Mouse (Mus musculus) lung, embryonic 16.5 days (tissue): ENCODE measurements around the gene Rasl11b. TPM values are rescaled to one million over a fixed set of nuclear protein-coding genes. Genes with fewer than 3 reads are reported as not detected.

Experiments
- ATAC-seq: fragments of 200-750 bp; cut with Nextera tagmentation; 2 replicates; pipeline ENCODE4 v1.8.0; 2017; ENCODE audit warnings: low read depth, mild to moderate bottlenecking, moderate library complexity
- H3K27ac ChIP-seq: fragments of 300-500 bp; sonication (generic); 2 replicates; pipeline ENCODE4 v1.5.1; 2014; ENCODE audit warnings: mild to moderate bottlenecking, control low read depth, low read length
- H3K27me3 ChIP-seq: fragments of 300-500 bp; sonication (generic); 2 replicates; pipeline ENCODE4 v1.6.1; 2014; ENCODE audit warnings: low read depth, low read length, mixed read lengths; ENCODE audit not compliant: control insufficient read depth, insufficient read depth
- H3K36me3 ChIP-seq: fragments of 300-500 bp; sonication (generic); 2 replicates; pipeline ENCODE4 v1.6.1; 2014; ENCODE audit warnings: low read length; ENCODE audit not compliant: control insufficient read depth, insufficient read depth
- H3K4me1 ChIP-seq: fragments of 300-500 bp; sonication (generic); replicated peaks from 2 replicates; pipeline ENCODE4 v1.6.1; 2014; ENCODE audit warnings: low read length, mixed read lengths; ENCODE audit not compliant: control insufficient read depth, insufficient read depth
- H3K4me2 ChIP-seq: fragments of 300-500 bp; sonication (generic); 2 replicates; pipeline ENCODE4 v1.6.1; 2014; ENCODE audit warnings: low read depth, low read length, control low read depth
- H3K4me3 ChIP-seq: fragments of 300-500 bp; sonication (generic); 2 replicates; pipeline ENCODE4 v1.5.1; 2014; ENCODE audit warnings: mild to moderate bottlenecking, low read length, control low read depth
- H3K9ac ChIP-seq: fragments of 300-500 bp; sonication (generic); 2 replicates; pipeline ENCODE4 v1.6.1; 2014; ENCODE audit warnings: low read length, control low read depth
- H3K9me3 ChIP-seq: fragments of 300-500 bp; sonication (generic); 2 replicates; pipeline ENCODE4 v1.6.1; 2016; ENCODE audit warnings: low read length; ENCODE audit not compliant: control insufficient read depth
- WGBS: fragments of 180-500 bp; shearing (Covaris S2); extraction: QIAGEN DNeasy Blood & Tissue Kit; methylation state at CpG from one replicate; pipeline ENCODE4 v1.1.7; 2014; 5-methylcytosine and 5-hydroxymethylcytosine counted together
- polyA plus RNA-seq: library from polyadenylated mRNA; unstranded; fragments of >200 nt; fragmentation: Nextera tagmentation; extraction: Ambion mirVana; gene quantifications from 2 replicates; pipeline ENCODE4 v1.2.1, GENCODE M21; 2015

Gene Rasl11b
- polyA plus RNA-seq, 1 experiment from 2014 or later, result 182 TPM

DNA sequence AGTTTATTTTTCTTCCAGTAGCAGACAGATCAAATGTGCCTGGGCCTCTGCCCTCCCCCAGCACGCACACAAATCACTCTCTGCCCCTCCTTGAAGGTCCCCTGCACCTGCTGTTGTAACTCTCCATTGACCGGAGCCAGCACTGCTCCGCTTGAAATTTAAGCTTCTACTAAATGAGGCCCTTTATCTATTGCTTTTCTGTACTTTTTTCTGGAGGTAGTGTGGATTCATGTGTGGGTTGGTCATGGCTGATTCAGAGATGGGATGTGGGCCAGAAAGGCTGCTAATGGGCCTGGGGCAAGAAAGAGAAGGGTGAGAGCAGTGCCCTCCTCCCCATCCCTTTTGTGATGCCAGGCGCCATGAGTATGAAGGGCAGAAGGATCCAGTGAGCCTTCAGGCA, 51.4 kb downstream of the Rasl11b start:
- no peak overlapping the region for H3K4me2 ChIP-seq
- no peaks in the 10 kb centered on the region for H3K36me3 ChIP-seq
- no peak overlapping the region for H3K27ac ChIP-seq
- no peaks in the 10 kb centered on the region for H3K9me3 ChIP-seq
- 55% methylated on average over 4 of the region's 4 CpGs for WGBS
- H3K4me3 ChIP-seq, result no peak overlapping the region
- peaks cover 16% of the 10 kb centered on the region for H3K4me1 ChIP-seq
- no peaks in the 10 kb centered on the region for H3K27me3 ChIP-seq
- H3K9ac ChIP-seq, result no peak overlapping the region
- ATAC-seq, result no peak

DNA sequence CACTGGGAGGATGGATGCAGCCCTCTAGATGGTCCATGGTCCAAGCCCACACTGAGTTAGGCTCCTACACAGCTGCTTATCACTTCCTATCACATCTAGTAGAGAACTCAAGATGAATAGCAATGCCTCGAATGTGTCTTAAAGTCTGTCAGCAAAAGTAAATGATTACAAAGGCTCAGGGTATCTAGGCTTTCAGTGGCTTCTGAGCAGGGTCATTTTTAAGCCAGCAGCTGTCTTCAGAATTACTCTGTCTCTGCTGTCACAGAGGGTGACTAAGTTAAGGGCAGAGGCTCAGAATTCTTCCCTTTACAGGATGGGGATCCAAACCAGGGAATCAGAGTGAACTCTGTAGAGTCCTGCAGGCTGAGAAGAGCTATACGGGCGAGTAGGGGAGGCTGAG, 51.9 kb downstream of the Rasl11b start:
- Histone ChIP-seq H3K4me3 (no peak overlapping the region), H3K4me2 (no peak overlapping the region), H3K9me3 (no peaks in the 10 kb centered on the region), H3K27ac (no peak overlapping the region), H3K27me3 (no peaks in the 10 kb centered on the region), H3K4me1 (peaks cover 19% of the 10 kb centered on the region), H3K36me3 (no peaks in the 10 kb centered on the region), H3K9ac (no peak overlapping the region)
- 63% methylated on average over 3 of the region's 3 CpGs for WGBS
- no peak for ATAC-seq

Other genes with a start within 250 kb of the Rasl11b start
- 50.7 and 52.3 TPM in 2 replicates for gene Usp46, start 126.9 kb upstream of the Rasl11b start, polyA plus RNA-seq